Mouse (Mus musculus) hindbrain, embryonic 10.5 days (tissue): Measurements from ENCODE around the gene Nrd1. TPM values are rescaled to one million over a fixed set of nuclear protein-coding genes. Genes with fewer than 3 reads are reported as not detected.

Experiments
- DNase-seq: peaks from one replicate; pipeline ENCODE4 v3.0.0-alpha.2; 2017; ENCODE audit warnings: low spot score
- H3K27ac ChIP-seq: fragments of 300-500 bp; sonication (generic); 2 replicates; pipeline ENCODE4 v1.5.1; 2016; ENCODE audit warnings: mild to moderate bottlenecking, moderate library complexity
- H3K27me3 ChIP-seq: fragments of 300-500 bp; sonication (generic); 2 replicates; pipeline ENCODE4 v1.6.1; 2016; ENCODE audit warnings: mild to moderate bottlenecking; ENCODE audit not compliant: poor library complexity, insufficient read depth, severe bottlenecking
- H3K36me3 ChIP-seq: fragments of 300-500 bp; sonication (generic); 2 replicates; pipeline ENCODE4 v1.6.1; 2016; ENCODE audit warnings: mild to moderate bottlenecking, moderate library complexity
- H3K4me1 ChIP-seq: fragments of 300-500 bp; sonication (generic); replicated peaks from 2 replicates; pipeline ENCODE4 v1.6.1; 2016; ENCODE audit warnings: mild to moderate bottlenecking
- H3K4me3 ChIP-seq: fragments of 300-500 bp; sonication (generic); 2 replicates; pipeline ENCODE4 v1.5.1; 2016; ENCODE audit warnings: mild to moderate bottlenecking, moderate library complexity
- H3K9me3 ChIP-seq: fragments of 300-500 bp; sonication (generic); 2 replicates; pipeline ENCODE4 v1.6.1; 2016; ENCODE audit warnings: mild to moderate bottlenecking, moderate library complexity
- WGBS: fragments of 180-500 bp; shearing (Covaris S2); methylation state at CpG from one replicate; pipeline ENCODE4 v1.1.7; 2016; 5-methylcytosine and 5-hydroxymethylcytosine counted together
- polyA plus RNA-seq: library from polyadenylated mRNA; unstranded; fragments of >200 nt; fragmentation: Nextera tagmentation; extraction: Ambion mirVana; gene quantifications from 2 replicates; pipeline ENCODE4 v1.2.1, GENCODE M21; 2016

Nrd1 gene
- polyA plus RNA-seq, 1 experiment from 2014 or later, result 67.0 TPM

DNA sequence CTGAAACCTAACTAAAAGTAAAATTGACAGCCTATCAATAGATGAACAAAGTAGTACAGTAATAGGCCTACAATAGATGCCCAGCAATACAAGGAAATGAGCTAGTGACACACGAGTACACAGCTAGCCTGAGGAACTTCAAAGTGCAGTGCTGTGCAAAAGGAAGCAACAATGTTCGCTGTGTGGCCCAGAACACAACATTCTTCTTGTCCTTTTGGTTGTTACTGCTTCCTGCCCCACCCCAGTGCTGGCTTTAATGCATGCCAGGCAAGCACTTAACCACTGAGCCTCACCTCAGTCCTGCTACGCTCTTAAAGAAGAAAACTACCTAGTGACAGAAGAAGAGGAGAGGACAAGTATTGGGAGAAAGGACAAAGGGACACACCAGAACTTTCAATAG is 79.2 kb downstream of the Nrd1 start:
- Histone ChIP-seq H3K36me3 (peaks cover 57% of the 10 kb centered on the region), H3K27me3 (no peaks in the 10 kb centered on the region), H3K4me3 (no peak overlapping the region), H3K9me3 (no peaks in the 10 kb centered on the region), H3K27ac (no peak overlapping the region; the same call in 1 of the 2 replicates), H3K4me1 (no peaks in the 10 kb centered on the region)
- WGBS, result 85% methylated on average over 3 of the region's 3 CpGs
- DNase-seq, result no peak

DNA sequence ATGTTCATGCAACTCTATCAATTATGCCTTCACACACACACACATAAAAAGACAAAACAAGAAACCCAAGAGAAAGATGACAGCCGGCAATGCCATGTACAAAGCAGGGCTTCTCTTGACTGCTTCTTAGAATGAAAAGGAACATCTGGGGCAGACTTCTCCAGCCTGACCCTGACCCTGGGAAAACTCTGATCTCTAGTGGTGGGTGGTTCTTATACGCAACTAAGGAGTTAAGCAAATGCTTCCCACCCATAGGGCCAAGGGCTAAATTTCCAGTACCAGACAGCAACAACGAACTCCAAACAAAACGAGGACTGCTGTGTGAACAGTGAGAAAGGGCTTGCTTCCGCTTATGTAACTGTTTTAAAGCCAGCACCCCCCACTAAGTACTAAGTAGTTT is 79.7 kb downstream of the Nrd1 start:
- H3K9me3 ChIP-seq, result no peaks in the 10 kb centered on the region
- H3K4me1 ChIP-seq, result no peaks in the 10 kb centered on the region
- DNase-seq, result no peak
- H3K36me3 ChIP-seq, result peaks cover 57% of the 10 kb centered on the region
- H3K27me3 ChIP-seq, result no peaks in the 10 kb centered on the region
- H3K4me3 ChIP-seq, result no peak overlapping the region
- 74% methylated on average over 5 of the region's 5 CpGs for WGBS
- H3K27ac ChIP-seq, result no peak overlapping the region

DNA sequence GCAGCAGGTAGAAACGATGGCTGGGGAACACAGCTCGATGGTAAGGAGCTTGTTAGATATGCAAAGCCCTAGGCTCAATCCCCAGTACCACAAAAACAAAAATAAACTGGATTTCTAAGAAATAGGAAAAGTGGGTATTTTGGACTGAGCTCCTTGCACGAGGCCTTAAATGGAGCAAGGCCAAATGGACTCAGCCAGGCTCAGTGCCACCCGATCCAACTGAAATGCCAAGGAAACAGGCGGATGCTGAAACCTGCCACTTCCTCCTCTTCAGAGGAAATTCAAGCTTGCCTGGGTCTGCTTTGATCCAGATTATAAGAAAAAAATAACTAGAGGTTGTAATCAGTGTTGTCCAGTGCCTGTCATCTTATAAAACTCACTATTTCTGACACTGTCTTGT is 88.7 kb downstream of the Nrd1 start:
- WGBS, result 91% methylated on average over 5 of the region's 5 CpGs
- no peak for DNase-seq
- H3K27me3 ChIP-seq, result no peaks in the 10 kb centered on the region

DNA sequence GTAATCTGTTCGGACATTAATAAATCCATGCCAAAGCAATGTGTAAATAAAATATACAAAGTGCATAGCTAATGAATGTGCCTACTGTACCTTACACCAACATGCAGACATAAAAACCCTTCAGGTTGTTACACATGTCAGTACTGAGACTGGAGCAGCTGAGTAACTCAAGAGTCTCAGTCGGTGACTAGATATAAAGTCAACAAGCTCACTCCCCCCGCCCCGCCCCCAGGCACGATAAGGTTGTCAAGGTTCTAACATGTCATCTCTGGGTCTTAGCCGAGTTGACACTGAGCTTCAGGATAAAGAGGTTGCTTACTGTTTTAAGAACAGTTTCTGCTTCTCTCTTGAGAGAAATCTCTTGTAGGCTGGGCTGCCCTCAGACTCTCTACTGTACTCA is 89.5 kb downstream of the Nrd1 start:
- no peak overlapping the region for H3K27ac ChIP-seq
- H3K9me3 ChIP-seq, result no peaks in the 10 kb centered on the region
- DNase-seq, result no peak
- no peaks in the 10 kb centered on the region for H3K4me1 ChIP-seq
- no peak overlapping the region for H3K4me3 ChIP-seq
- H3K27me3 ChIP-seq, result no peaks in the 10 kb centered on the region
- peaks cover 11% of the 10 kb centered on the region; the same call in 1 of the 2 replicates for H3K36me3 ChIP-seq
- 87% methylated on average over 6 of the region's 6 CpGs for WGBS

More for the DNA sequence above, 88.7 kb downstream of the Nrd1 start:
- Histone ChIP-seq H3K36me3 (peaks cover 11% of the 10 kb centered on the region; the same call in 1 of the 2 replicates), H3K9me3 (no peaks in the 10 kb centered on the region), H3K27ac (no peak overlapping the region), H3K4me3 (no peak overlapping the region), H3K4me1 (no peaks in the 10 kb centered on the region)

DNA sequence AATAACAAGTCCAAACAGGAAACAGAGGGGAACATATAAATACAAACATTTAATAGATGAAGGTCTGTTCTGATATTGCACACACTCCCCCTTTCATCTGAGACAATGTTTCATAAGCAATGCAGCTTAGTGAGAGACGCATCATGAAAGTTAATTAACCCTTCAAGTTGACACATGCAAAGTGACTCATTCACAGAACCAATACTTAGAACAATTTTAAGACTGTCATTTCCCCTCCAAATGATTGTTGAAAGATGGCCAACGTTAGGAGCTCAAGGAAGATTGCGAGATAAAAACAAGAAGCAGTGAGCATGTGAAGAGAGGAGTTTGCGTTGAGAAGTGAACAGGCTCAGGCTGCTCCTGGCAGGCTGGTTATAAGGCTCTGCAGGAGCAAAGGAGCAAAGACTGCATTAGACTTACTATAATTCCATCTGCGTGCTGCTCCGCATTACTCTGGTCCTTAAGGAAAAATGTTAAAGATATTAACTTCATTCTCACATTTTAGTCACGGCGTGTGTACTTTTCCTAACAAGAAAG is 90.9 kb downstream of the Nrd1 start:
- H3K36me3 ChIP-seq, result peaks cover 7% of the 10 kb centered on the region; the same call in 1 of the 2 replicates
- no peaks in the 10 kb centered on the region for H3K27me3 ChIP-seq
- no peak overlapping the region for H3K27ac ChIP-seq
- 92% methylated on average over 8 of the region's 8 CpGs for WGBS
- no peak overlapping the region for H3K4me3 ChIP-seq
- no peak for DNase-seq
- H3K9me3 ChIP-seq, result no peaks in the 10 kb centered on the region
- no peaks in the 10 kb centered on the region for H3K4me1 ChIP-seq

DNA sequence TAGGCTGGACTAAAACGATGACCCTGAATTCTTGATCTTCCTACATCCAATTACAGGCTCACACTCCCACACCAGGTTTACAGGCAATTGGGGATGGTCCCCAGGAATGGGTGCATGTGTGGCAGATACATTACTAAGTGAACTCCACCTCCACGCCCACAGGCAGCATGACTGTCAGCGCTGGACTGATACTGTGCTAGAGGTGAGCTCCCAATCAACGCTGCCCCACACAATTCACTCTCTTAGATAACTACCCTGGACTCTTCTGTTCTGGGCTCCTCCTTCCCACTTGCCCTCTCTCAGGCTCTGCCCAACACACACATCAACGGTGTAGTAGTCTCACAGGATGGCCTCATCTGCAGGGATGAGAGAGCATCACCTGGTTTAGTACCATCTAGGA is 91.9 kb downstream of the Nrd1 start:
- Histone ChIP-seq H3K27me3 (no peaks in the 10 kb centered on the region), H3K27ac (no peak overlapping the region), H3K4me1 (no peaks in the 10 kb centered on the region), H3K36me3 (peaks cover 7% of the 10 kb centered on the region; the same call in 1 of the 2 replicates), H3K4me3 (no peak overlapping the region), H3K9me3 (no peaks in the 10 kb centered on the region)
- DNase-seq, result no peak
- WGBS, result 96% methylated on average over 5 of the region's 5 CpGs

DNA sequence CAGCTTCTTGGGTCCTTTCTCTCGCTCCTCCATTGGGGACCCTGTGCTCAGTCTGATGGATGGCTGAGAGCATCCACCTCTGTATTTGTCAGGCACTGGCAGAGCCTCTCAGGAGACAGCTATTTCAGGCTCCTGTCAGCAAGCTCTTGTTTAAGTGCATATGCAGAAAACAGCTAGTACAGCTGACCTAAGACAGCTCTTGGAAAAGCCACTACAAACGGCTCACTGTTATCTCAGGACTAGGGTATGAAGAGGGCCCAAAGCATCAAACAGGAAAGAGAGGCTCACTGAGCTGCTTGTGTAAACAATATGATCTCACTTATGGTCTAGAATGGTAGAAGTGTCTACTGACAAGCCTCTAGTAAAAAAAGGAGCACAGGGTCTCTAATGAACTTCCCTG is 93.8 kb downstream of the Nrd1 start:
- H3K36me3 ChIP-seq, result peaks cover 7% of the 10 kb centered on the region; the same call in 1 of the 2 replicates
- no peak for DNase-seq
- no peaks in the 10 kb centered on the region for H3K9me3 ChIP-seq
- no peak overlapping the region for H3K4me3 ChIP-seq
- H3K27ac ChIP-seq, result no peak overlapping the region
- WGBS, result 65% methylated on average over 2 of the region's 2 CpGs
- H3K4me1 ChIP-seq, result no peaks in the 10 kb centered on the region
- H3K27me3 ChIP-seq, result no peaks in the 10 kb centered on the region

DNA sequence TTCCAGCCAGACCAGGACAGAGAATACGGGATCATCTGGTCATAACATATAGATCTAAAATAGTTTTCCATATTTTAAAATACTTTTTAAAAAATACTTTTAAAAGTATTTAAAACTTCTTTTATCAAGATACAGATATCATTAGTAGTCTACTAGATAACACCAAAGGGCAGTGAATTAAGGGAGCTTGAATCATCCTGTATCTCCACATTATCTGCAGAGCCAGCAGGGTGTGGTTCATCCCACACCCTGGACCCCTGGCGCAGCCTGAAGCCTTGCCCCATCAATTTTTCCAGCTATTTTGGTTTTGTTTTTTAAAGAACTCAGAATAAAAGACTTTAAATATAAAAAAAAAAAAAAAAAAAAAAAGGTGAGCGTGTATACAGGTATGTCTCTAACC is 98.4 kb downstream of the Nrd1 start:
- Histone ChIP-seq H3K27ac (no peak overlapping the region), H3K4me1 (no peaks in the 10 kb centered on the region), H3K9me3 (no peaks in the 10 kb centered on the region), H3K4me3 (no peak overlapping the region), H3K36me3 (peaks cover 10% of the 10 kb centered on the region; the same call in 1 of the 2 replicates), H3K27me3 (no peaks in the 10 kb centered on the region)
- DNase-seq, result no peak
- 91% methylated on average over 3 of the region's 3 CpGs for WGBS

DNA sequence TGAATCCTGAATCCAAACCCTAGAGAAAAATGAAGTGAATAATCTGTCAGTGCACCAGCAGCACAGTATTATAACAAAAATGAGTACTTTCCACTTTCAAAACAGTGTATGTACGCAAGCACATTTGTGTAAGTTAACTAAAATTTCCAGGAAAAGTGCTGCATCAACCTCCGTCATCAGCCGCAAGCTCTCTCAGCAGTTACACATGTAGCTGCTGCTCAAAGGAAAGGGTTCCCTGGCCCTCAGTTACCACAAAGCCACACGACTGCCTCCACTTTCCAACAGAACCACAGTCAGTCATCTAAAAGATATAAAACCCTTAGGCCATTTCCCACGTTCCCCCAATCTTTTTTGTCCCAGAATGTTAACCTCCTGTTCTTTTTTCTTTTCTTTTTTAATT is 102.1 kb downstream of the Nrd1 start:
- H3K4me1 ChIP-seq, result no peaks in the 10 kb centered on the region
- 86% methylated on average over 5 of the region's 5 CpGs for WGBS
- no peak overlapping the region for H3K27ac ChIP-seq
- H3K27me3 ChIP-seq, result no peaks in the 10 kb centered on the region
- no peaks in the 10 kb centered on the region for H3K9me3 ChIP-seq
- no peak overlapping the region for H3K4me3 ChIP-seq
- H3K36me3 ChIP-seq, result peaks cover 10% of the 10 kb centered on the region; the same call in 1 of the 2 replicates
- DNase-seq, result no peak

DNA sequence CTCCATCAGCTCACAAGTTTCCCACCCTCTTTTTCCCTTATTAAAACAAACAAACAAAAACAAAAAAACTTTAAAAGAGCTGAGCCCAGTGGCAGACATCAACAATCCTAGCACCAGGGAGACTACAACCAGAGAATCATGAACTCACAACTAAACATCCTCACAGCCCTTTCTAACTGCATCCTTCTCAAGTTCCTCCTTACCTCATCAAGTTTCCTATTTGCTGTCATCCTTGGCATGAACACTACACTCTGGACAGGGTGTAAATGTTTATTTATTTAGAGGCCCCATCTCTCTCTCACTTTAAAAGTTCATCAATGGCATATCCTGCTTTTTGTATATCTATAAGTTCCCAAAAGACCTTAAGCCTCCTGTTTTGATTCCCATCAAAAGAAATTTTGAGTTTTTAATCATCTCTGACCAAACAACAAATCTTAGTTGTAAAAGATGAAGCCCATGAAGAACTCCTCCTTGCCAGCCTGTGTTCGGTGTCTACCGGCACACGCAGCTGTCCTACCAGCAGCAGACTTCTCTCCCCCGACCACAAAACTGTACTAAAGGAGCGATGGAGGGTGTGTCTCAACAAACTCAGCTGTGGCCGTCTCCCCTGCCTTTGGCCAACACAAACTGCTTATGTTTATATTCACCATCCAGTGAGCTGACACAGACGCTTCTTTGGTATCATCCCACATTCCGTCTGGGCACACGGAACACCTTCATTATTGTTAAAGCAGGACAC is 102.9 kb downstream of the Nrd1 start:
- Histone ChIP-seq H3K4me3 (no peak overlapping the region), H3K36me3 (peaks cover 10% of the 10 kb centered on the region; the same call in 1 of the 2 replicates), H3K9me3 (no peaks in the 10 kb centered on the region), H3K27me3 (no peaks in the 10 kb centered on the region), H3K27ac (no peak overlapping the region), H3K4me1 (no peaks in the 10 kb centered on the region)
- no peak for DNase-seq
- 78% methylated on average over 9 of the region's 9 CpGs for WGBS

DNA sequence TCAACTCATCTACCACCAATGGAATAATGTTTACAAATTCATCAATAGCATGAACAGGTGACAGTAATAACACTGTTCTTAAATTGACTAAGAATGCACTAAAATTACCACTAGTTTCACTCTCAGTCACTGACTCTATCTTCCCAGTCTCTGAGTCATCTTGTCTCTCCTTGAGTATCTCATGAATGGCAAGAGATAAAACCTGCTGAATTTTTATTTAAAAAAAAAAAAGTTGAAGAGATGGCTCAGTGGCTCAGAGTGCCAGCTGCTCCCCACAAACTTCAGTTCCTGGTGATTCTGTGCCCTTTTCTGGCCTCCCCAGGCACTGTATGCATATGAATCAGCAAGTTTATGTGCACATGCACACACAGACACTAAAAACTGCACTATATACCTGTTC is 104.8 kb downstream of the Nrd1 start:
- H3K4me1 ChIP-seq, result no peaks in the 10 kb centered on the region
- H3K27me3 ChIP-seq, result no peaks in the 10 kb centered on the region
- no peak for DNase-seq
- no peaks in the 10 kb centered on the region for H3K9me3 ChIP-seq
- H3K27ac ChIP-seq, result no peak overlapping the region
- peaks cover 10% of the 10 kb centered on the region; the same call in 1 of the 2 replicates for H3K36me3 ChIP-seq
- H3K4me3 ChIP-seq, result no peak overlapping the region

DNA sequence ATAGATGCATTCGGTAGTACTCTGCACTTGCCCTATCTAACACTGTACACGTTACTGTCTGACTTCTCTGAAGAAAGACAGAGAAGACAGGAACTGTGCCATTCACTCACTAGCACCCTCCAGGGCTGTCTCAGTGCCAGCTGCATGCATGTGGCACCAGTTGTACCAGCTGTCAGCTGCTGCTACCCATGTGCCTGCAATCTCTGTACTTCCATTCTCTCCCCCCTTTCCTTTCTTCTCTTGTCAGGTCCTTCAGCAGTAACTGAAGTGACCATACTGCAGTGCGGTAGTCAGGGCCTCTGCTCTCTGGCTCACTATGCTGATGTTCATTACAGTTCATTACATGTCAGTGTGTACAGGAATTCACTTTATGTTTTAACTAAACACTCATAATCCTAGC is 105.6 kb downstream of the Nrd1 start:
- H3K27me3 ChIP-seq, result no peaks in the 10 kb centered on the region
- H3K4me1 ChIP-seq, result no peaks in the 10 kb centered on the region
- H3K27ac ChIP-seq, result no peak overlapping the region
- H3K36me3 ChIP-seq, result peaks cover 6% of the 10 kb centered on the region; the same call in 1 of the 2 replicates
- no peak for DNase-seq
- no peak overlapping the region for H3K4me3 ChIP-seq
- H3K9me3 ChIP-seq, result no peaks in the 10 kb centered on the region
- WGBS, result 84% methylated on average over 3 of the region's 3 CpGs

DNA sequence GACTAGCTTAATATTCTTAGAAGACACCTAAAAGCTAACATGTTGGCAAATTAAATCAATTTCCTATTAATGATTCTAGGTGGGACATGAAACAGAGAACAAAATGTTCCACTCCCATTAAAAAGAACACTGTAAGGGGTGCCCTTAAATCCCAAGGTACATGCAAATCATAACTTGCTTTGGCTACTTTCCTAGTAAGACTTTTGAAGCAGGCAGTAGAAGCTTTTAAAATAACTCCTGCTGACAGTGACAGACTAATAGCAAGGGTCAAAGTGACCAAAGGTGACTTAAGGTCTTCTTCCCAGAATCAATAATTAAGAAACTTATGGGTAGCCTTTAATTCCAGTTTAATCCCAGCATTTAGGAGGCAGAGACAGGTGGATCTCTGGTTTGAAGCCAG is 106.1 kb downstream of the Nrd1 start:
- no peak for DNase-seq
- H3K4me1 ChIP-seq, result no peaks in the 10 kb centered on the region
- no peaks in the 10 kb centered on the region for H3K9me3 ChIP-seq
- no peak overlapping the region for H3K27ac ChIP-seq
- H3K27me3 ChIP-seq, result no peaks in the 10 kb centered on the region
- no peak overlapping the region for H3K4me3 ChIP-seq
- 0 out of 2 replicates have a peak, but pooled peaks cover under 1% of the 10 kb centered on the region for H3K36me3 ChIP-seq
